Mouse (Mus musculus) E14TG2a.4 (cell line): ENCODE measurements around the gene Serpinb1a.
A peak's percentile ranks its signal among the peaks of the same experiment; 100 is the strongest.
"Not testable (repeated sequence)": the region's sequence is repeated elsewhere in the genome, so short reads cannot be mapped to it uniquely, and the experiment has no call there.

ENCODE experiments used
- H3K27me3 ChIP-seq: 2 replicates; pipeline ENCODE4 v1.6.1; 2014; ENCODE audit warnings: low read length, control low read depth; ENCODE audit not compliant: insufficient read depth
- H3K36me3 ChIP-seq: 2 replicates; pipeline ENCODE4 v1.6.1; 2014; ENCODE audit warnings: low read length, control low read depth; ENCODE audit not compliant: insufficient read depth
- H3K4me1 ChIP-seq: replicated peaks from 2 replicates; pipeline ENCODE4 v1.6.1; 2014; ENCODE audit warnings: low read depth, low read length, control low read depth
- H3K4me3 ChIP-seq: replicated peaks from 2 replicates; pipeline ENCODE4 v1.5.1; 2014; ENCODE audit warnings: mild to moderate bottlenecking, low read length
- H3K9me3 ChIP-seq: 2 replicates; pipeline ENCODE4 v1.6.1; 2014; ENCODE audit warnings: low read length, control low read depth
- CTCF ChIP-seq: conservative IDR thresholded peaks from 2 replicates; pipeline ENCODE4 v1.5.1; 2014; ENCODE audit warnings: low read length
- NANOG ChIP-seq: IDR thresholded peaks from 2 replicates; pipeline ENCODE4 v1.6.1; 2014; ENCODE audit warnings: borderline replicate concordance, low read length, mixed read lengths
- POU5F1 ChIP-seq: IDR thresholded peaks from 2 replicates; pipeline ENCODE4 v1.6.1; 2014; ENCODE audit warnings: low read length, borderline replicate concordance

The Serpinb1a gene

GRCm38 (mm10) chr13:32850668-32851404 is at the start of gene Serpinb1a:
Serpinb1a (minus strand) TSS chr13:32851185.
- peaks cover 20% of the 10 kb centered on the region for H3K4me1 ChIP-seq
- no peaks in the 10 kb centered on the region for H3K27me3 ChIP-seq
- TF ChIP-seq POU5F1, result no peak
- TF ChIP-seq CTCF, result no peak
- TF ChIP-seq NANOG, result no peak
- H3K9me3 ChIP-seq, result no peaks in the 10 kb centered on the region
- H3K4me3 ChIP-seq, result no peak within 1 kb of the TSS
- no peaks in the 10 kb centered on the region for H3K36me3 ChIP-seq

GRCm38 (mm10) chr13:32900639-32901038 is 49.7 kb upstream of the Serpinb1a start:
- Histone ChIP-seq H3K4me3 (no peak overlapping the region), H3K36me3 (no peaks in the 10 kb centered on the region), H3K27me3 (no peaks in the 10 kb centered on the region), H3K4me1 (peaks cover 5% of the 10 kb centered on the region; the same call in 1 of the 2 replicates), H3K9me3 (no peaks in the 10 kb centered on the region)
- TF ChIP-seq CTCF (peak; percentile 56), POU5F1 (no peak), NANOG (no peak)

- H3K4me3 ChIP-seq, H3K36me3 ChIP-seq, H3K27me3 ChIP-seq, H3K9me3 ChIP-seq, H3K4me1 ChIP-seq: not testable (repeated sequence)
Measured at GRCm38 (mm10) chr13:32899114-32899513, 48.1 kb upstream of the Serpinb1a start.

DNA sequence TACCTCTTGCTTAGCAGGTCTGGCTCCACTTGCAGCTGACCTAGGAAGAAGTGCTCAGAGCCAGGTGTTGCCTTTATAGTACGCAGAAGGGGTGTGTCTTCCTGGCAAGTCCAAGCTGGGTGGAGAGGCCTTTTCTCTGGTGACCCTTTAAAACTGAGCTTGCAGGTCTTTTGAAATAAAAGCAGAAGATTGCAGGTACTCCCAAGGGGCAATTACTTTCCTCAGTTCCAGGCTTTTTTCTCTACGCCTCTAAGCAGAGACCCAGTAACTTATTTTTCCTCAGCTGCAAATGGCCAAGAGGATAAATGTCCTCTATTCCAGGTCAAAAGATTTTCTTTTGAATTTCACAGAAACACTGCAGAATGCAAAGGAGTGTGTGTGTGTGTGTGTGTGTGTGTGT is 47.1 kb upstream of the Serpinb1a start, which contains the start of gene Serpinb1c:
Serpinb1c (minus strand) TSS at position 101 of the 400 bp plus-strand sequence.
- Histone ChIP-seq H3K4me3 (no peak within 1 kb of the TSS), H3K27me3 (no peaks in the 10 kb centered on the region), H3K4me1 (peaks cover 5% of the 10 kb centered on the region; the same call in 1 of the 2 replicates), H3K36me3 (no peaks in the 10 kb centered on the region), H3K9me3 (no peaks in the 10 kb centered on the region)
- TF ChIP-seq CTCF (no peak), POU5F1 (no peak), NANOG (no peak)

DNA sequence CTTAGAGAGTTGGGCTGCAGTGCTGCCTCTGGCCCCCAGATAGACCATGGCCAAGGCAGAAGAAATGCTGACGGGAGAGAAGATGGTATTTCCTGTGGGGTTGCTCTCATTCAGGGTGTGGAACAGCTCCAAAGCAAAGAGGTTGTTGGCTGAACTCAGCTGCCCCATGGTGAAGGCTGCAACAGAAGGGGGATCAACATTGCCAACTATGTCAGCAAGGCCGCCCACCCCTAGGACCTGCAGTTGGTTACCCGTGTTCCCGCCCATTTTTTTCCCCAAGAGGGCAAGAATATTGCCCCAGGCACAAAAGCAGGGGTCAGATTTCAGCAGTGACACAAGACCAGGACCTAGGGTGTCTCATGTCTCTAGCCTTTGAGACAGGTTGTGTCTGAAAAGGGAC is 45.9 kb upstream of the Serpinb1a start:
- Histone ChIP-seq H3K9me3 (no peaks in the 10 kb centered on the region), H3K36me3 (no peaks in the 10 kb centered on the region), H3K4me1 (peaks cover 5% of the 10 kb centered on the region; the same call in 1 of the 2 replicates), H3K4me3 (no peak overlapping the region), H3K27me3 (no peaks in the 10 kb centered on the region)
- TF ChIP-seq CTCF (no peak), POU5F1 (no peak), NANOG (no peak)

- H3K36me3 ChIP-seq, result no peaks in the 10 kb centered on the region
- H3K4me1 ChIP-seq, result no peaks in the 10 kb centered on the region
- TF ChIP-seq POU5F1 (no peak), CTCF (no peak), NANOG (no peak)
- no peaks in the 10 kb centered on the region for H3K9me3 ChIP-seq
- no peaks in the 10 kb centered on the region for H3K27me3 ChIP-seq
- H3K4me3 ChIP-seq, result no peak overlapping the region
Measured at GRCm38 (mm10) chr13:32884755-32885154, 33.8 kb upstream of the Serpinb1a start.

DNA sequence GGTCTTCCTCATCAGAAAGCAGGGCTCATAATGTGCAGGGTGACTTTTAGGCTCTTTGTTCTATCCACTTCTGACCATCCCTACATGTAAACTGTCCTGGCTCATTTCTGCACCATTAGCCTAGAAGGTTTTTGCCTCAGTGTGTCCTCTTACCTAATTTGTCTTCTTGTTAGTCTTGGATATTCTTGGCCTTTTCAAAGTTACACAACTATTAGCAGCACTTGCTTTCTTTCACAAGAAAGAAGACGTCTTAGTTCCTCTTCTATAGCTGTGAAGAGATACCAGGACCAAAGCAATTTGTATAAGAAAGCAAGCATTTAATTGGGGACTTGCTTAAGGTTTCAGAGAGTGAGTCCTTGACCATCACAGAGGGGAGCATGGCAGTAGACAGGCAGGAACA is 22.9 kb upstream of the Serpinb1a start:
- Histone ChIP-seq H3K4me3 (no peak overlapping the region), H3K4me1 (no peaks in the 10 kb centered on the region), H3K27me3 (no peaks in the 10 kb centered on the region), H3K9me3 (peaks cover 20% of the 10 kb centered on the region), H3K36me3 (no peaks in the 10 kb centered on the region)
- TF ChIP-seq CTCF, result no peak
- no peak for TF ChIP-seq POU5F1
- no peak for TF ChIP-seq NANOG

DNA sequence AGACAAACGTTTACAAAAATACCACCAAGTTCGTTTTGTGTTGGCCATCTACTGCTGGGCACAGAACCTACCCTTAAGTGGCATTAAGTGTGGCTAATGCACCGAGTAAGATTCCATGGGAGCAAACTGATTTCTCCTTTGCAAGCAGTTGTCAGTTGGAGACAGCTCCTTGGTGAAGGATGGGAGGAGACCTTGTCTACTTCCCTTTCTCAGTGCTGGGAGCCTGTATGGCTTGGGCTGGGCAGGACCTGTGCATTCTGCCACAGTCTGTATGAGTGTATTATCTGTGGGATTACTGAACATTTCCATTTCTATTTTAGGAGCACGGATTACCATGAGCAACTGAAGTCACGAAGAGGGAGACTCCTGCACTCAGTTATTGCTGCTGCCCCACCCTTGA is 17.9 kb upstream of the Serpinb1a start:
- Histone ChIP-seq H3K4me1 (no peaks in the 10 kb centered on the region), H3K9me3 (0 out of 2 replicates have a peak, but pooled peaks cover 3% of the 10 kb centered on the region), H3K4me3 (no peak overlapping the region), H3K36me3 (no peaks in the 10 kb centered on the region), H3K27me3 (no peaks in the 10 kb centered on the region)
- no peak for TF ChIP-seq POU5F1
- TF ChIP-seq CTCF, result no peak
- no peak for TF ChIP-seq NANOG

- H3K4me3 ChIP-seq, H3K9me3 ChIP-seq, H3K36me3 ChIP-seq, H3K4me1 ChIP-seq, H3K27me3 ChIP-seq: not testable (repeated sequence)
Measured at GRCm38 (mm10) chr13:32868233-32868632, 17.2 kb upstream of the Serpinb1a start.
